Mouse (Mus musculus): ENCODE measurements around the gene Ralb. TPM values are rescaled to one million over a fixed set of nuclear protein-coding genes. Genes with fewer than 3 reads are reported as not detected.

The Ralb gene
- 25.0 TPM for polyA plus RNA-seq (2017; shearing (Covaris generic))

GRCm38 (mm10) chr1:119504260-119505062, at the start of gene Ralb:
Gene Ralb (minus strand): TSS chr1:119504794.

GRCm38 (mm10) chr1:119525689-119526591, 21.3 kb upstream of the Ralb start, which contains the start of gene Tmem185b:
Gene Tmem185b (plus strand): TSS chr1:119526160.

GRCm38 (mm10) chr1:119421576-119422421, 82.8 kb downstream of the Ralb start, which contains the start of gene Inhbb:
Gene Inhbb (minus strand): TSS chr1:119422248.

Other genes starting within 250 kb of the Ralb start
- not detected for gene Inhbb, start 82.5 kb downstream of the Ralb start, polyA plus RNA-seq (2017; shearing (Covaris generic))
- gene Tmem185b, start 21.4 kb upstream of the Ralb start, polyA plus RNA-seq (2017; shearing (Covaris generic)), result 15.4 TPM
- gene Epb41l5, start 144.2 kb upstream of the Ralb start, polyA plus RNA-seq (2017; shearing (Covaris generic)), result 1.1 TPM

All from CD4-positive, CD25-positive, alpha-beta regulatory T cell, adult 9 weeks (primary cell).